Mouse (Mus musculus) embryonic fibroblast, embryonic 13.5 days (primary cell): Measurements from ENCODE around the gene Lsm14a. TPM values are rescaled to one million over a fixed set of nuclear protein-coding genes. Genes with fewer than 3 reads are reported as not detected.
"Not testable (repeated sequence)": the region's sequence is repeated elsewhere in the genome, so short reads cannot be mapped to it uniquely, and the experiment has no call there.

Source experiments
- H3K27ac ChIP-seq: 2 replicates; pipeline ENCODE4 v1.5.1; 2012; ENCODE audit warnings: low read length, control low read depth, inconsistent platforms; ENCODE audit not compliant: insufficient read depth
- H3K4me1 ChIP-seq: 2 replicates; pipeline ENCODE4 v1.6.1; 2011; ENCODE audit warnings: low read length; ENCODE audit not compliant: control insufficient read depth, insufficient read depth
- H3K4me3 ChIP-seq: 2 replicates; pipeline ENCODE4 v1.5.1; 2011; ENCODE audit warnings: mild to moderate bottlenecking, control low read depth, low read length; ENCODE audit not compliant: insufficient read depth
- CTCF ChIP-seq: IDR thresholded peaks from 2 replicates; pipeline ENCODE4 v1.5.1; 2011; ENCODE audit warnings: mild to moderate bottlenecking, control low read depth, low read length, moderate library complexity, borderline replicate concordance; ENCODE audit not compliant: insufficient read depth
- POLR2A ChIP-seq: IDR thresholded peaks from 2 replicates; pipeline ENCODE4 v1.6.1; 2011; ENCODE audit warnings: low read depth, mild to moderate bottlenecking, control low read depth, low read length, moderate library complexity
- polyA plus RNA-seq: library from polyadenylated mRNA; stranded (reverse); fragments of >200 nt; gene quantifications from 2 replicates; pipeline ENCODE4 v1.2.4, GENCODE M21; 2011; ENCODE audit warnings: low read depth; ENCODE audit not compliant: missing spikeins, insufficient read length

Lsm14a gene
- polyA plus RNA-seq, 1 experiment, result 166 TPM

DNA sequence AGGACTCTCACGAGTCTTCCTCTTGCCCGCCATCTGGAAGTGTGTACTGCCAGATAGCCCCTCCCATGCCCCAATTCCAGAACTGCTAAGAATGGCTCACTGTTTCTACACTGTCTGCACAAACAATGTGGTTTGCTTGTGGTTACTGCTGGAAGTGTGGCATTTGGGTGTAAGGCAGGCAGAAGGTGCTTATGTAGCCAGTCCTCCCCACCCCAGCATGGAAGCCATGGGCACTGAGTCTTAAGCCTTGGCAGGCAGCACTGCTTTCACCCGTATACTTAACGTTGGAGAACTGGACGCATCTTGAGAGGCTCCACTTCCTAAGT lies 54.0 kb downstream of the Lsm14a start:
- Histone ChIP-seq H3K27ac (peak overlapping the region; percentile 62), H3K4me3 (no peak overlapping the region), H3K4me1 (peaks cover 20% of the 10 kb centered on the region)
- TF ChIP-seq CTCF (no peak), POLR2A (no peak)

DNA sequence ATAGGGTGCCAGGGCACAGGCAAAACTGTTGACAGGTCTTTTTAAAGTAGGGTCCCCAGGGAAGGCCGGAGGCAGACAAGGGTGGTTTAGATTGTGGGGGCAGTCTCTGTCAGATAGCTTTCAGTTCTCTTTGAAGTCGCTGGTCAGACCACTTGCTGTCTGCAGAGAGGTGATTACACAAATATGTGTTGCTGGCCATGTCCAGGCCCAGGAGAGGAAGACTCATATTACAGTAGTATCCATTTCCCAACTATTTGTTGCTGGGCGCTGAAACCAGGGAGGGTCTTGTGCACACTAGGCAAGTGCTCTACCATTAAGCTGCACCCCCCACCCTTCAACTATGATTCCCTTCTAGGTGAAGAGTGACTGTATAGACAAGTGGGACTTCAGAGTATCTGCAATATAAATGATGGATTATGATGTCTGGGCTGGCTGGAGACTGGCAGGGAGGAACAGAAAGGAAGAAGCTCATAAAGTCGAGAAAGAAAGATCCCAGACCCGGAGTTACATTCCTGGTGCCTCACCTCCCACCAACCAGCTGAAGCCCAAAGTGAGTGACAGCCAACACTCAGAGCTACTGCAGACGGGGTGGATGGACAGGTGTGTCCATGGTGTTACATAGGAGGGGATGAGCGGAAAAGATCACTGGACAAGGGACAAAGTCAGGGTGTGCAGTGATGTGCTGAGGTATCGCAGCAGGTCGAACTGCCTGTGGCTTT lies 54.5 kb downstream of the Lsm14a start:
- peak overlapping the region; percentile 22 for H3K27ac ChIP-seq
- H3K4me3 ChIP-seq, result no peak overlapping the region

DNA sequence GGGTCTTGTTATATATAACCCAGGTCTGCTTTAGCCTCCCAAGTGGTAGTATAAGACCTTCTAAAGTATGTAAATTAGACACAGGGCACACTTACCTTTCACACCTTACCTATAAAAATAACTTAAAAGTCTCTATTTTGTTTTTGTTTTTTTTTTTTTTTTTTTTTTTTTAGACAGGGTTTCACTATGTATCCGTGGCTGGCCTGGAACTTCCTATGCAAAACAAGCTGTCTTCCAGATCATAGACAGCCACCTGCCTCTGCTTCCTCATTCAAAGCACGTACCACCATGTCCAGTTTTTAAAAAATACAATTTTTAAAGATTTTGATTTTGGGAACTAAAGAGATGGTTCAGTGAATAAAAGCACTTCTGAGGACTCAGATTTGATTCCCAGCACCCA lies 55.8 kb downstream of the Lsm14a start:
- Histone ChIP-seq H3K4me1 (peaks cover 7% of the 10 kb centered on the region), H3K27ac (no peak overlapping the region), H3K4me3 (no peak overlapping the region)
- TF ChIP-seq CTCF, result no peak
- TF ChIP-seq POLR2A, result no peak

More for the DNA sequence above, 54.5 kb downstream of the Lsm14a start:
- TF ChIP-seq POLR2A (no peak), CTCF (no peak)
- H3K4me1 ChIP-seq, result peaks cover 18% of the 10 kb centered on the region

DNA sequence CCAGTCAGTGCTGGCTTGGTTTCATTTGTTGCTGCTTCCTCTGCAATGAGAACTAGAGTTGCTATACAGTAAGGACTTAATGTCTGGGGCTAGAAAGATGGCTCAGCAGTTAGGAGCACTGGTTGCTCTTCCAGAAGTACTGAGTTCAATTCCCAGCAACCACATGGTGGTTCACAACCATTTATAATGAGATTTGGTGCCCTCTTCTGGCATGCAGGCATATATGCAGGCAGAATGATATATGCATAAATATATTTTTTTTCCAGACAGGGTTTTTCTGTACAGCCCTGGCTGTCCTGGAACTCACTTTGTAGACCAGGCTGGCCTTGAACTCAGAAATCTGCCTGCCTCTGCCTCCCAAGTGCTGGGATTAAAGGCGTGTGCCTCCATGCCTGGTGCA lies 56.6 kb downstream of the Lsm14a start:
- H3K4me1 ChIP-seq, H3K4me3 ChIP-seq, H3K27ac ChIP-seq: not testable (repeated sequence)

DNA sequence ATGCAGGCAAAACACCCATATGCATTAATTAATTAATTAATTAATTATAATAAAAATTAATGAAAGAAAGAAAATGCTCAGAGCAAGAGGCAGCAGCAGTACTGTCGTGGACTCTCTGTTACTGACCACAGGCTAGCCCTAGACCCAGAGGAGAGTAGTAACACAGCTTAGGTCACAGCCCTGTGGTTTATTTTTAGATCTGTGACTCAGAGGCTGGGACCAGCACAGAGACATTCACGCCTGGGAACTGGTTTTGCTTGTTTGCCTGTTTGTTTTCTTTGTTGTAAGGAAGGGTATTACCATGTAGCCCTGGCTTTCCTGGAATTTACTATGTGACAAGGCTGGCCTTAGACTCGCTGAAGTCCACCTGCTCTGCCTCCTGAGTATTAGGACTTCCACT lies 65.6 kb downstream of the Lsm14a start:
- H3K4me3 ChIP-seq, result no peak overlapping the region
- H3K4me1 ChIP-seq, result peaks cover 5% of the 10 kb centered on the region; the same call in 1 of the 2 replicates
- peak overlapping the region; percentile 32; the same call in 1 of the 2 replicates for H3K27ac ChIP-seq
- TF ChIP-seq CTCF (no peak), POLR2A (no peak)

DNA sequence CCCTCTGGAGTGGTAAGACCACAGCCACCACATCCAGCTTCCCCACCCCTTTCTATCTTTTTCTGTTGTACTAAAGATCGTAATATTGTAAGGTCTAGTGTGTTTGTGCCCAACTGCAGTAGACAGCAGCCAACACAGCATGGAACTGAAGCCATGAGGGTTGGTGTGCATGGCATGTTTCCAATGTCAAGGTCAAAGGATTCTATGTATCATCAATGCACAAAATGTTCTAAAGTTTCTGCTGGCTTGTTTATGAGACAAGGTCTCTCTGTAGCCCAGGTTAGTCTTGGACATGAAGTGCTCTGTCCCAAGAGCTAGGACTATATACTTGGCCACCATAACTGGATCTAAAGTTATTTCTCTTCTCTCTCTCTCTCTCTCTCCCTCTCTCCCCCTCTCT lies 68.3 kb downstream of the Lsm14a start:
- H3K4me1 ChIP-seq, result peaks cover 15% of the 10 kb centered on the region
- no peak overlapping the region for H3K4me3 ChIP-seq
- no peak for TF ChIP-seq POLR2A
- no peak for TF ChIP-seq CTCF
- H3K27ac ChIP-seq, result no peak overlapping the region

DNA sequence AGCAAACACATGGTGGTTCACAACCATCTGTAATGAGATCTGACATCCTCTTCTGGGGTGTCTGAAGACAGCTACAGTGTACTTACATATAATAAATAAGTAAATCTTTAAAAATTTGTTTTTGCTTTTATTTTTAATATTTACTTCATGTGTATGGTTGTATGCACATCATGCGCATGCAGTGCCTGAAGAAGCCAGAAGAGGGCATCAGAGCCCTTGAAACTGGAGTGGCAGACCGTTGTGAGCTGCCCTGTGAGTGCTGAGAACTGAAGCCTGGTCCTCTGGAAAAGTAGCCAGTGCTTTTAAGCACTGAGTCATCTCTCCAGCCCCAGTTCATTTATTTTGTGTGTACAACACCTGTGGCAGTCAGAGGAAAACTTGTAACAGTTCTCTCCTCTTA lies 69.1 kb downstream of the Lsm14a start:
- TF ChIP-seq CTCF (no peak), POLR2A (no peak)
- no peak overlapping the region for H3K27ac ChIP-seq
- H3K4me1 ChIP-seq, result peaks cover 17% of the 10 kb centered on the region
- H3K4me3 ChIP-seq, result no peak overlapping the region

DNA sequence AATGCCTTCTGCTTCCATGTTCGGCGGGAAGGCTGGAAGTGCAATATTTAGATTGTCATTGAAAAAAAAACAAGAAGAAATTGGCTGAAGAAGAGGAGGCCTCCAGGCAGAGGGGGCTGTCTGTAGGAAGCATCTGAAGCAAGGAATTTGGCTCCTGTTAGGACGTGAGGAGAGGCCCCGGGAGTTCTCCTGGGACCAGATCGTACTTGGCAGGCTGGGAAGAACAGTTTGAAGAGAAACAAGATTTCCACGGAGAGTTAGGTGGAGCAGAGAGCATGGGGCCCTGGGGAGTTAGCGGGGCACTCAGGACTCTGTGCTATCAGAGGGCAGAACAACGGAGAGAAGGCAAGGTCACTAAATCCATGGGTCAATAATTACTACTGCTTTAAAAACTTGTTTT lies 69.8 kb downstream of the Lsm14a start:
- no peak for TF ChIP-seq CTCF
- no peak for TF ChIP-seq POLR2A
- Histone ChIP-seq H3K4me3 (no peak overlapping the region), H3K27ac (no peak overlapping the region), H3K4me1 (peaks cover 17% of the 10 kb centered on the region)

DNA sequence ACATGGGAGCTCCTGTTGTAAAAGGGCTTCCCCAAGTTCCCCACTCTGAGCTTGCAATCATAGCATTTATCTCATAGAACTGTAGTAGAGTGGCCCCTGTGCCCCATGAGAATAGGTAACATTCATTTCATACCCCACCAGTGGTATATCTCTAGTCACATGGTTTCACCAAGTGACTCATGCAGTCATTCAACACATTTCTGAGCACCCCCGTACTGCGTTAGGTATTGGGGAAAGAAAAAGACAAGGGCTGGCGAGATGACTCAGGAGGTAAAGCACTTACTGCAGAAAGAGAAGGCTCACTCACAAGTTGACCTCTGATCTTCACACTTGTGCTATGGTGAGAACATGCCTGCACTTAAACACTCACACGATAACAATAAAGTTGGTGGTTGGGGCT lies 71.2 kb downstream of the Lsm14a start:
- Histone ChIP-seq H3K4me1 (peaks cover 16% of the 10 kb centered on the region), H3K27ac (peak overlapping the region; percentile 80), H3K4me3 (no peak overlapping the region)
- TF ChIP-seq CTCF, result no peak
- TF ChIP-seq POLR2A, result no peak

DNA sequence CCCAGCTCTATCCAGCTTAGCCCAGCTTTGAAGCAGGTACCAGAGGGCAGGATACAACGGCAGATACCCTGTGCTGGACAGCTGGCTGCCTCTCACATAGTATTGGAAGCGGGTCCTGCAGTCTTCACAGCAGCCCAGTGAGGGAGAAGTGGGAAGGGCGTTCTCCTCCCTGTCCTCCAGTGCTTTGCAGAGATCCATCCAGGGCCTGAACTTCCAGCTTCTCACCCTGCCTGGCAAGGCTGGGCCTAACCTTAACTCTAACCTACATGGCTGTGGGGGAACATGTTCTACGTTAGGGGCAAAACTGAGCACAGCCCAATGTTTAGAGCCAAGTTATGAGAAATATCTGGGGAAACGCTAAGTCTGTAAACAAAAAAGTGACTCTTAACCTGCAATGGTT lies 72.0 kb downstream of the Lsm14a start:
- no peak for TF ChIP-seq CTCF
- no peak for TF ChIP-seq POLR2A
- Histone ChIP-seq H3K4me3 (no peak overlapping the region), H3K4me1 (peaks cover 16% of the 10 kb centered on the region), H3K27ac (peak overlapping the region; percentile 80)

DNA sequence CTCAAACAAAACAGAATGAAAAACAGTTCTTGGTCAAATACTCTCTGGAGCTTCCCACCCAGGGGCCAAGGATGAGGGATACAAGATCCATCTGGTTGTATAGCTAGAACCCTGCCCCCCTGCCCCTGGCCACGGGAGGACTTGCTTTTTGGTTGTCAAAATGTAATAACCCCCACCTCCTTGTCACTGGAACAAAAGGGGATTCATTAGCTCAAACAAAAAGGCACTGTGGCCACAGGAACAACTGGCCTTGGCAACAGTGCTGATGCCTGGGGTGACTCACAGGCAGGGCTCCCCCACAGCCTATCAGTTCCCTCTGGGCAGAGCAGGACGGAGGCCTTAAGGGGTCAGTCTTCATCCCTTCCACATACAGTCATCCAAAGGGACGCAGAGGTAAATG lies 73.2 kb downstream of the Lsm14a start:
- Histone ChIP-seq H3K4me1 (peaks cover 16% of the 10 kb centered on the region), H3K4me3 (no peak overlapping the region), H3K27ac (peak overlapping the region; percentile 80)
- TF ChIP-seq CTCF, result no peak
- TF ChIP-seq POLR2A, result no peak
